Mouse (Mus musculus) stomach, embryonic 16.5 days (tissue): Measurements from ENCODE around the gene Slc23a2. TPM values are rescaled to one million over a fixed set of nuclear protein-coding genes. Genes with fewer than 3 reads are reported as not detected.

Experiments
- ATAC-seq: fragments of 200-750 bp; cut with Nextera tagmentation; 2 replicates; pipeline ENCODE4 v1.8.0; 2017; ENCODE audit warnings: moderate number of reproducible peaks, moderate TSS enrichment; ENCODE audit not compliant: insufficient read depth, low FRiP score
- H3K27ac ChIP-seq: fragments of 300-500 bp; sonication (generic); 2 replicates; pipeline ENCODE4 v1.5.1; 2014; ENCODE audit warnings: low read length
- H3K27me3 ChIP-seq: fragments of 300-500 bp; sonication (generic); 2 replicates; pipeline ENCODE4 v1.6.1; 2014; ENCODE audit warnings: low read length, control low read depth, mixed read lengths; ENCODE audit not compliant: control insufficient read depth, insufficient read depth
- H3K36me3 ChIP-seq: fragments of 300-500 bp; sonication (generic); 2 replicates; pipeline ENCODE4 v1.6.1; 2014; ENCODE audit warnings: low read length; ENCODE audit not compliant: control insufficient read depth, insufficient read depth
- H3K4me1 ChIP-seq: fragments of 300-500 bp; sonication (generic); 2 replicates; pipeline ENCODE4 v1.6.1; 2014; ENCODE audit warnings: low read length, control low read depth, mixed read lengths; ENCODE audit not compliant: control insufficient read depth, insufficient read depth
- H3K4me2 ChIP-seq: fragments of 300-500 bp; sonication (generic); 2 replicates; pipeline ENCODE4 v1.6.1; 2014; ENCODE audit warnings: low read depth, low read length, mixed read lengths
- H3K4me3 ChIP-seq: fragments of 300-500 bp; sonication (generic); replicated peaks from 2 replicates; pipeline ENCODE4 v1.5.1; 2014; ENCODE audit warnings: mild to moderate bottlenecking, low read length
- H3K9ac ChIP-seq: fragments of 300-500 bp; sonication (generic); 2 replicates; pipeline ENCODE4 v1.6.1; 2014; ENCODE audit warnings: low read length
- H3K9me3 ChIP-seq: fragments of 300-500 bp; sonication (generic); replicated peaks from 2 replicates; pipeline ENCODE4 v1.6.1; 2016; ENCODE audit warnings: low read length, control low read depth; ENCODE audit not compliant: control insufficient read depth
- WGBS: fragments of 180-500 bp; shearing (Covaris S2); extraction: QIAGEN DNeasy Blood & Tissue Kit; methylation state at CpG from one replicate; pipeline ENCODE4 v1.1.7; 2014; 5-methylcytosine and 5-hydroxymethylcytosine counted together
- polyA plus RNA-seq: library from polyadenylated mRNA; unstranded; fragments of >200 nt; fragmentation: Nextera tagmentation; extraction: Ambion mirVana; gene quantifications from 2 replicates; pipeline ENCODE4 v1.2.1, GENCODE M21; 2015

The Slc23a2 gene
- polyA plus RNA-seq, 1 experiment from 2014 or later: 12.1 TPM

DNA sequence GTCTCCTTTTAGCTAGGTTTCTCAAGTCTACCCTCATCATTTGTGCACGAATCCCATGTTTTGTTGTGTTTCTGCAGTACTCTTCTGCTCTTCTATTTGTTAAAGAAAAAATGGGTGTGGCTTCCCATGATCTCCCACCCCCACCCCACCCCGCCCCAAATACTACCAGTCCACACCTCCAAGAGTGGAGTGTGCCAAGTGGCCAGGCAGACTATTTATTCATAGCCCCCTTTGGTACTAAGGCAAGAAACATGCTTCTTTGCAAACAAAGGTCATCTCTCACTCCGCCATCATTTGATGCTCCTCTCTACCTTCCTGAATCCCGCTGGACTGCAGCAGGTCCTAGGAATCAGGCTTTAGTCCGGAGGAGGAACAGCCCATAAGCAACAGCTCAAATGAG, 116.8 kb downstream of the Slc23a2 start:
- Histone ChIP-seq H3K4me1 (peaks cover 20% of the 10 kb centered on the region), H3K4me3 (peak overlapping the region; percentile 56), H3K9me3 (no peaks in the 10 kb centered on the region), H3K36me3 (no peaks in the 10 kb centered on the region), H3K27me3 (peaks cover 8% of the 10 kb centered on the region; the same call in 1 of the 2 replicates), H3K27ac (peak overlapping the region; percentile 33; the same call in 1 of the 2 replicates), H3K9ac (peak overlapping the region; percentile 71), H3K4me2 (peak overlapping the region; percentile 88)
- ATAC-seq: no peak
- 34% methylated on average over 5 of the region's 5 CpGs for WGBS

DNA sequence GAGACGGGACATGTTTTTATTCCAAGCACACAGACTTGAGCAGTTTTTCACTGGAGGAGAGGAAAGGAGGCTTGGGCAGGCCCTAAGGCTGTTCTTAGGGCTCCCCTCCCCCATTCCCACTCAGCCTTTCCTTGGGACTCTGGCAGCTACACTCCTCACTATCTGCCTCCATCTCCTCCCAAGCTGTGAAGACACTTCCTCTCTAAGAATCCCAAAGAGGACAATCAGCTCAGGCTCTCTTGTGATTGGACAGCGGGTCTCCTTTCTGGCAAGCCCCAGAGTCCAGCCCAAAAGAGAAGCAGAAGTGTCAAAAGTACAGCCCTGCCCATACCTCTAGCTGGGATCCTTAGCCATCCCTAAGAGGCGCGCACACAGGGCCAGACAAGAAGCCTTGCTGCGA, 117.5 kb downstream of the Slc23a2 start:
- 0 out of 2 replicates have a peak overlapping the region, but pooled peaks have one; percentile 5 for H3K4me3 ChIP-seq

GRCm38 (mm10) chr2:132024028-132024427, 120.9 kb downstream of the Slc23a2 start:
- Histone ChIP-seq H3K9ac (no peak overlapping the region), H3K4me1 (peaks cover 3% of the 10 kb centered on the region; the same call in 1 of the 2 replicates), H3K36me3 (no peaks in the 10 kb centered on the region), H3K27ac (no peak overlapping the region), H3K9me3 (no peaks in the 10 kb centered on the region), H3K27me3 (peaks cover 8% of the 10 kb centered on the region; the same call in 1 of the 2 replicates), H3K4me3 (no peak overlapping the region), H3K4me2 (no peak overlapping the region)
- 74% methylated on average over 4 of the region's 4 CpGs for WGBS
- ATAC-seq: no peak

More for the DNA sequence above, 117.5 kb downstream of the Slc23a2 start:
- 56% methylated on average over 5 of the region's 5 CpGs for WGBS
- no peaks in the 10 kb centered on the region for H3K36me3 ChIP-seq
- H3K27me3 ChIP-seq: peaks cover 8% of the 10 kb centered on the region; the same call in 1 of the 2 replicates
- no peak overlapping the region for H3K9ac ChIP-seq
- no peak overlapping the region for H3K27ac ChIP-seq
- ATAC-seq: no peak
- no peaks in the 10 kb centered on the region for H3K9me3 ChIP-seq
- H3K4me1 ChIP-seq: peaks cover 20% of the 10 kb centered on the region
- H3K4me2 ChIP-seq: peak overlapping the region; percentile 88

DNA sequence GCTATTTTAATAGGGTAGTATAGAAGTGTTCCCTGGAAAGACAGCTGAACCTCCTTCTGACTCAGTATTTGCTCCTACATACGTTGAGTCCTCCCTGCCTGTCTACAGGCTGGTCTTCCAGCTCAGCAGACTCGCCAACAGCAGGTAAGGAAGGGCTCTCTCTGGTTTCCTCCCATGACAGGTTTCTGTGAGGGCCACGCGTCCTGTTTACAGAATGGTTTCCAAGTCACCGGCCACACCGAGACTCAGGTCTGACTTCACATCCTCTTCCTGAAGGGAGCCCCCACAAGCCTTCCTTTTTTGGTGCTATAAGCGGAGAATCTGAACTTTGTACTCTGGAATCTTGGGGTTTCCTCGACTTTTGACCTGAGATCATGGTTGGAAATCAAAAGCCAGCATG, 122.3 kb downstream of the Slc23a2 start:
- no peaks in the 10 kb centered on the region for H3K4me1 ChIP-seq
- WGBS: 74% methylated on average over 8 of the region's 8 CpGs
- no peaks in the 10 kb centered on the region for H3K9me3 ChIP-seq
- no peaks in the 10 kb centered on the region for H3K36me3 ChIP-seq
- H3K4me3 ChIP-seq: no peak overlapping the region
- H3K9ac ChIP-seq: no peak overlapping the region
- H3K4me2 ChIP-seq: no peak overlapping the region
- ATAC-seq: no peak
- no peaks in the 10 kb centered on the region; the same call in 1 of the 2 replicates for H3K27me3 ChIP-seq
- H3K27ac ChIP-seq: 0 out of 2 replicates have a peak overlapping the region, but pooled peaks have one; percentile 5

DNA sequence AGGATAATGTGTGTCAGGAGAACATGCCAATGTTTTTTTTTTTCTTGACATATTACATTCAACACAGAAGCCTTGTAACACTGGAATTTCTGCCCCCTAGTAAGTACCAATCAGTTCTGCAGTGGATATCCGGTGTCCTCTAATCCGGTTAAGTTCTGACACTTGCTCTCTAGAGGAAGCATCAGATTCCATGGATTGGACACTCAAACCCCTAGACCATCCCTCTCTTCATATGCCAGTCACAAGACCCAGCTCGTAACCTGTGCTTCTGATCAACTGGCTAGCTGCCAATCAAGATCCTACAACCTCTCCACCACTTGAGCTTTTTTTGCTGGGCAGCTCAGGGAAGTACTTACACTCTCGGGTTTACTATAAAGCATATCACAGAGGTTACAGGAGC, 123.3 kb downstream of the Slc23a2 start:
- Histone ChIP-seq H3K9ac (no peak overlapping the region), H3K9me3 (no peaks in the 10 kb centered on the region), H3K36me3 (no peaks in the 10 kb centered on the region), H3K4me2 (no peak overlapping the region), H3K4me1 (no peaks in the 10 kb centered on the region), H3K4me3 (no peak overlapping the region), H3K27me3 (no peaks in the 10 kb centered on the region; the same call in 1 of the 2 replicates), H3K27ac (no peak overlapping the region)
- no peak for ATAC-seq
- WGBS: 70% methylated on average over 4 of the region's 4 CpGs

- Histone ChIP-seq H3K4me1 (no peaks in the 10 kb centered on the region), H3K9ac (no peak overlapping the region), H3K27me3 (no peaks in the 10 kb centered on the region), H3K36me3 (no peaks in the 10 kb centered on the region), H3K9me3 (no peaks in the 10 kb centered on the region), H3K4me2 (no peak overlapping the region), H3K27ac (peak overlapping the region; percentile 75), H3K4me3 (no peak overlapping the region)
- WGBS: 31% methylated on average over 5 of the region's 5 CpGs
- peak; percentile 69; the same call in 1 of the 2 replicates for ATAC-seq
These were observed 123.8 kb downstream of the Slc23a2 start for GRCm38 (mm10) chr2:132020991-132021541.

GRCm38 (mm10) chr2:132020420-132020819, 124.5 kb downstream of the Slc23a2 start:
- H3K9me3 ChIP-seq: no peaks in the 10 kb centered on the region
- H3K27me3 ChIP-seq: no peaks in the 10 kb centered on the region
- H3K4me2 ChIP-seq: no peak overlapping the region
- no peak overlapping the region for H3K4me3 ChIP-seq
- H3K36me3 ChIP-seq: no peaks in the 10 kb centered on the region
- 62% methylated on average over 7 of the region's 7 CpGs for WGBS
- no peak for ATAC-seq
- no peaks in the 10 kb centered on the region for H3K4me1 ChIP-seq
- no peak overlapping the region for H3K9ac ChIP-seq
- peak overlapping the region; percentile 75 for H3K27ac ChIP-seq

- H3K36me3 ChIP-seq: no peaks in the 10 kb centered on the region
- no peak overlapping the region for H3K9ac ChIP-seq
- 71% methylated on average over 3 of the region's 3 CpGs for WGBS
- 0 out of 2 replicates have a peak, but pooled peaks have one; percentile 19 for ATAC-seq
- H3K27ac ChIP-seq: peak overlapping the region; percentile 75
- 0 out of 2 replicates have a peak overlapping the region, but pooled peaks have one; percentile 7 for H3K4me2 ChIP-seq
- H3K4me1 ChIP-seq: no peaks in the 10 kb centered on the region
- no peak overlapping the region for H3K4me3 ChIP-seq
- H3K27me3 ChIP-seq: no peaks in the 10 kb centered on the region
- H3K9me3 ChIP-seq: no peaks in the 10 kb centered on the region
These were observed 125.5 kb downstream of the Slc23a2 start for GRCm38 (mm10) chr2:132019372-132019811.

- 43% methylated on average over 4 of the region's 4 CpGs for WGBS
- no peaks in the 10 kb centered on the region for H3K36me3 ChIP-seq
- H3K4me2 ChIP-seq: no peak overlapping the region
- H3K9me3 ChIP-seq: no peaks in the 10 kb centered on the region
- no peaks in the 10 kb centered on the region for H3K4me1 ChIP-seq
- H3K27ac ChIP-seq: no peak overlapping the region
- H3K27me3 ChIP-seq: no peaks in the 10 kb centered on the region
- ATAC-seq: no peak
- H3K4me3 ChIP-seq: no peak overlapping the region
- no peak overlapping the region for H3K9ac ChIP-seq
These were observed 126.8 kb downstream of the Slc23a2 start for GRCm38 (mm10) chr2:132018156-132018555.
